Mouse (Mus musculus): ENCODE data around the gene Inca1. TPM values are rescaled to one million over a fixed set of nuclear protein-coding genes. Genes with fewer than 3 reads are reported as not detected.

Inca1 gene
- total RNA-seq, 4 experiments from 2014 or later: 1.6 to 2.7 (median 2.3) TPM

Small RNA genes within 50 kb of the gene (microRNA-seq; reads per million reads assigned to microRNA genes)
- 0 to 0.21 reads per million in 2 experiments for gene Mir6925

Other genes with a start within 250 kb of the Inca1 start
- 10 to 100 TPM; 10.8 to 14.1 (median 13.5) TPM for gene Med11, start 248.2 kb downstream of the Inca1 start, total RNA-seq (2022)
- under 1 TPM; 0.11 to 0.79 (median 0.46) TPM for gene Zmynd15, start 240.7 kb downstream of the Inca1 start, total RNA-seq (2022)
- gene Cxcl16, start 240.2 kb downstream of the Inca1 start, total RNA-seq (2022): 1 to 10 TPM in 3 of 4 experiments, under 1 TPM in 1; 0.97 to 4.6 (median 2.3) TPM
- 1 to 10 TPM in 1 of 4 experiments, not detected in 3; 1.1 TPM for gene Tm4sf5, start 194.9 kb downstream of the Inca1 start, total RNA-seq (2022)
- gene Vmo1, start 185.5 kb downstream of the Inca1 start, total RNA-seq (2022): under 1 TPM in 1 of 4 experiments, not detected in 3; 0.63 TPM
- gene Gltpd2, start 181.0 kb downstream of the Inca1 start, total RNA-seq (2022): not detected
- gene Psmb6, start 174.8 kb downstream of the Inca1 start, total RNA-seq (2022): 100 to 1,000 TPM; 187 to 213 (median 191) TPM
- not detected for gene Gm40193, start 167.2 kb downstream of the Inca1 start, total RNA-seq (2022)
- gene Pld2, start 160.1 kb downstream of the Inca1 start, total RNA-seq (2022): 10 to 100 TPM; 15.7 to 20.4 (median 19.4) TPM
- gene Mink1, start 137.3 kb downstream of the Inca1 start, total RNA-seq (2022): 100 to 1,000 TPM; 389 to 423 (median 415) TPM
- under 1 TPM in 2 of 4 experiments, not detected in 2; 0.51 to 0.59 TPM for gene 4930544D05Rik, start 84.3 kb downstream of the Inca1 start, total RNA-seq (2022)
- gene Chrne, start 80.9 kb downstream of the Inca1 start, total RNA-seq (2022): not detected
- not detected for gene Gp1ba, start 61.0 kb downstream of the Inca1 start, total RNA-seq (2022)
- 10 to 100 TPM; 87.8 to 96.5 (median 89.7) TPM for gene Rnf167, start 52.9 kb downstream of the Inca1 start, total RNA-seq (2022)
- 100 to 1,000 TPM; 124 to 140 (median 132) TPM for gene Slc25a11, start 52.7 kb downstream of the Inca1 start, total RNA-seq (2022)
- gene Pfn1, start 45.5 kb downstream of the Inca1 start, total RNA-seq (2022): 100 to 1,000 TPM; 203 to 237 (median 220) TPM
- 10 to 100 TPM; 10.5 to 14.1 (median 12.5) TPM for gene Eno3, start 43.0 kb downstream of the Inca1 start, total RNA-seq (2022)
- 10 to 100 TPM; 52.5 to 69.9 (median 59.3) TPM for gene Spag7, start 30.7 kb downstream of the Inca1 start, total RNA-seq (2022)
- gene Camta2, start 12.1 kb downstream of the Inca1 start, total RNA-seq (2022): 100 to 1,000 TPM; 185 to 201 (median 191) TPM
- gene Kif1c, start 393 bp upstream of the Inca1 start, total RNA-seq (2022): 10 to 100 TPM; 59.3 to 70.2 (median 65.8) TPM
- gene Zfp3, start 64.1 kb upstream of the Inca1 start, total RNA-seq (2022): 10 to 100 TPM; 16.7 to 20.5 (median 20.0) TPM
- under 1 TPM in 1 of 4 experiments, not detected in 3; 0.53 TPM for gene Scimp, start 112.4 kb upstream of the Inca1 start, total RNA-seq (2022)
- 100 to 1,000 TPM; 123 to 128 (median 125) TPM for gene Rabep1, start 144.6 kb upstream of the Inca1 start, total RNA-seq (2022)